ENCODE assay signal across 7 mouse cellular contexts in genomic region chr3:38484191-38485106, GRCm38 (mm10). TPM values are rescaled to one million over a fixed set of nuclear protein-coding genes. Genes with fewer than 3 reads are reported as not detected.
DNase-seq lines count a peak whose midpoint lies in the region; ATAC-seq and TF ChIP-seq lines count a peak whose summit lies in the region.

Ankrd50 (minus strand) TSS chr3:38484844.

- TF ChIP-seq POLR2A in kidney, adult 2 months (IDR thresholded peaks at IDR 0.05; ENCODE audit: low read depth, low read length): no peak
- TF ChIP-seq POLR2A in spleen, adult 2 months (IDR thresholded peaks at IDR 0.05; ENCODE audit: low read depth, low read length): peak; percentile 24; the same call in 1 of the 2 replicates

- TF ChIP-seq CTCF in kidney, adult 2 months (conservative IDR thresholded peaks at IDR 0.05; ENCODE audit: insufficient read depth, insufficient read length, low read depth, low read length): no peak
- TF ChIP-seq CTCF in spleen, adult 2 months (IDR thresholded peaks at IDR 0.05; ENCODE audit: extremely low read depth, insufficient read depth, insufficient read length, insufficient replicate concordance): peak; percentile 2; the same call in 1 of the 2 replicates

- H3K4me2 ChIP-seq in embryonic facial prominence, embryonic 13.5 days: peak within 1 kb of the TSS; percentile 80
- H3K4me2 ChIP-seq in limb, embryonic 12.5 days: peak within 1 kb of the TSS; percentile 75
- H3K4me2 ChIP-seq in midbrain, embryonic 15.5 days: peak within 1 kb of the TSS; percentile 86

- H3K9me3 ChIP-seq in embryonic facial prominence, embryonic 13.5 days: no peaks in the 10 kb centered on the region
- H3K9me3 ChIP-seq in limb, embryonic 12.5 days: 0 out of 2 replicates have a peak, but pooled peaks cover 2% of the 10 kb centered on the region
- no peaks in the 10 kb centered on the region for H3K9me3 ChIP-seq in midbrain, embryonic 15.5 days

- peak within 1 kb of the TSS; percentile 94 for H3K27ac ChIP-seq in embryonic facial prominence, embryonic 13.5 days
- H3K27ac ChIP-seq in kidney, adult 2 months (ENCODE audit: insufficient read depth, low read depth, low read length): peak within 1 kb of the TSS; percentile 61; the same call in 1 of the 2 replicates
- H3K27ac ChIP-seq in limb, embryonic 12.5 days: peak within 1 kb of the TSS; percentile 93
- peak within 1 kb of the TSS; percentile 92 for H3K27ac ChIP-seq in midbrain, embryonic 15.5 days
- H3K27ac ChIP-seq in spleen, adult 2 months (ENCODE audit: insufficient read depth, low read length): peak within 1 kb of the TSS; percentile 78

- H3K9ac ChIP-seq in embryonic facial prominence, embryonic 13.5 days: peak within 1 kb of the TSS; percentile 90
- peak within 1 kb of the TSS; percentile 94 for H3K9ac ChIP-seq in limb, embryonic 12.5 days (replicated peaks)
- H3K9ac ChIP-seq in midbrain, embryonic 15.5 days: peak within 1 kb of the TSS; percentile 83

- H3K4me3 ChIP-seq in embryonic facial prominence, embryonic 13.5 days: peak within 1 kb of the TSS; percentile 76
- peak within 1 kb of the TSS; percentile 84 for H3K4me3 ChIP-seq in kidney, adult 2 months (ENCODE audit: insufficient read depth, low read depth, low read length)
- H3K4me3 ChIP-seq in limb, embryonic 12.5 days (replicated peaks): peak within 1 kb of the TSS; percentile 88
- H3K4me3 ChIP-seq in midbrain, embryonic 15.5 days: peak within 1 kb of the TSS; percentile 97
- peak within 1 kb of the TSS; percentile 81 for H3K4me3 ChIP-seq in spleen, adult 2 months (ENCODE audit: extremely low read depth, insufficient read depth, insufficient read length)

- ATAC-seq in embryonic facial prominence, embryonic 13.5 days (ENCODE audit: insufficient number of reproducible peaks, insufficient read depth, low FRiP score, low TSS enrichment, low read depth): peak; percentile 96
- peak; percentile 97 for ATAC-seq in limb, embryonic 12.5 days (ENCODE audit: insufficient number of reproducible peaks, insufficient read depth, low FRiP score, low TSS enrichment, low read depth)
- peak; percentile 98 for ATAC-seq in midbrain, embryonic 15.5 days (replicated peaks)

- peak; percentile 99 to 100 for DNase-seq in adrenal gland, postnatal 36 days
- DNase-seq in heart, adult 18-20 months: peak; percentile 99
- DNase-seq in kidney, adult 2 months: peak; percentile 99
- peak; percentile 95 to 99 for DNase-seq in spleen, adult 2 months (ENCODE audit: low read depth in 1 of 2, low spot score in 2 of 2)

- H3K27me3 ChIP-seq in embryonic facial prominence, embryonic 13.5 days: no peaks in the 10 kb centered on the region; the same call in 1 of the 2 replicates
- no peaks in the 10 kb centered on the region for H3K27me3 ChIP-seq in kidney, adult 2 months (replicated peaks; ENCODE audit: control insufficient read depth, insufficient read depth, low read length)
- H3K27me3 ChIP-seq in limb, embryonic 12.5 days: no peaks in the 10 kb centered on the region
- no peaks in the 10 kb centered on the region for H3K27me3 ChIP-seq in midbrain, embryonic 15.5 days (replicated peaks)
- no peaks in the 10 kb centered on the region for H3K27me3 ChIP-seq in spleen, adult 2 months (ENCODE audit: control insufficient read depth, insufficient read depth, low read length)

- WGBS in embryonic facial prominence, embryonic 13.5 days: under 1% methylated on average over 80 of the region's 81 CpGs
- under 1% methylated on average over 80 of the region's 81 CpGs for WGBS in kidney, adult 2 months
- under 1% methylated on average over 75 of the region's 81 CpGs for WGBS in limb, embryonic 12.5 days
- under 1% methylated on average over 79 of the region's 81 CpGs for WGBS in midbrain, embryonic 15.5 days
- under 1% methylated on average over 79 of the region's 81 CpGs for WGBS in spleen, adult 2 months

- H3K36me3 ChIP-seq in embryonic facial prominence, embryonic 13.5 days: peaks cover 9% of the 10 kb centered on the region
- H3K36me3 ChIP-seq in kidney, adult 2 months (ENCODE audit: control insufficient read depth, insufficient read depth, low read length): no peaks in the 10 kb centered on the region
- H3K36me3 ChIP-seq in limb, embryonic 12.5 days: peaks cover 16% of the 10 kb centered on the region
- H3K36me3 ChIP-seq in midbrain, embryonic 15.5 days (replicated peaks): no peaks in the 10 kb centered on the region
- H3K36me3 ChIP-seq in spleen, adult 2 months (ENCODE audit: control insufficient read depth, insufficient read depth, low read length): peaks cover 4% of the 10 kb centered on the region; the same call in 1 of the 2 replicates

- peaks cover 33% of the 10 kb centered on the region for H3K4me1 ChIP-seq in embryonic facial prominence, embryonic 13.5 days
- H3K4me1 ChIP-seq in kidney, adult 2 months (ENCODE audit: control insufficient read depth, insufficient read depth, low read length): peaks cover 6% of the 10 kb centered on the region; the same call in 1 of the 2 replicates
- H3K4me1 ChIP-seq in limb, embryonic 12.5 days (replicated peaks): peaks cover 36% of the 10 kb centered on the region
- peaks cover 39% of the 10 kb centered on the region for H3K4me1 ChIP-seq in midbrain, embryonic 15.5 days
- H3K4me1 ChIP-seq in spleen, adult 2 months (ENCODE audit: control insufficient read depth, insufficient read depth, insufficient read length): peaks cover 6% of the 10 kb centered on the region; the same call in 1 of the 2 replicates

RNA-seq across cellular contexts. Expression of gene Ankrd50, which starts in this region (rescaled TPM):
- 10 to 100 TPM; 26.6 to 31.0 TPM for total RNA-seq in adrenal gland, postnatal 36 days (2021)
- polyA plus RNA-seq in embryonic facial prominence, embryonic 13.5 days (2015; fragmentation: Nextera tagmentation; extraction: Ambion mirVana): 22.3 and 25.6 TPM in 2 replicates
- 10 to 100 TPM; 35.0 to 35.3 TPM for total RNA-seq in heart, adult 18-20 months (2021)
- 17.9 and 19.2 TPM in 2 replicates for polyA plus RNA-seq in kidney, adult 2 months (2012; rRNA removed)
- 27.4 and 27.5 TPM in 2 replicates for polyA plus RNA-seq in limb, embryonic 12.5 days (2016; fragmentation: Nextera tagmentation; extraction: Ambion mirVana)
- 24.7 and 25.3 TPM in 2 replicates for polyA plus RNA-seq in midbrain, embryonic 15.5 days (2015; fragmentation: Nextera tagmentation; extraction: Ambion mirVana)
- 10.7 and 13.7 TPM in 2 replicates for polyA plus RNA-seq in spleen, adult 2 months (2012; rRNA removed)

Comparison
In these comparisons a context has a peak if more than half of its experiments do, and no peak if none do; other contexts are left out.
1. Peak in every context shown above with its lines: DNase-seq, ATAC-seq, H3K4me3 ChIP-seq and H3K27ac ChIP-seq.